Mouse (Mus musculus) heart, embryonic 16.5 days (tissue): ENCODE measurements at regions not wholly inside any gene's neighbourhood (a gene's known extent, or its start where the extent isn't known, plus 50 kb on each side); places are given as distances from the start of the nearest gene placed in this dataset.
A peak's percentile ranks its signal among the peaks of the same experiment; 100 is the strongest.

Source experiments
- ATAC-seq: fragments of 200-750 bp; cut with Nextera tagmentation; replicated peaks from 2 replicates; pipeline ENCODE4 v1.8.0; 2017; ENCODE audit warnings: moderate number of reproducible peaks; ENCODE audit not compliant: insufficient read depth, low FRiP score; ENCODE audit errors: extremely low read depth
- H3K27ac ChIP-seq: fragments of 300-500 bp; sonication (generic); 2 replicates; pipeline ENCODE4 v1.5.1; 2014; ENCODE audit warnings: mild to moderate bottlenecking, low read length, control low read depth, moderate library complexity
- H3K27me3 ChIP-seq: fragments of 300-500 bp; sonication (generic); 2 replicates; pipeline ENCODE4 v1.6.1; 2014; ENCODE audit warnings: low read length, mixed read lengths; ENCODE audit not compliant: control insufficient read depth, insufficient read depth
- H3K36me3 ChIP-seq: fragments of 300-500 bp; sonication (generic); 2 replicates; pipeline ENCODE4 v1.6.1; 2014; ENCODE audit not compliant: control insufficient read depth, insufficient read depth
- H3K4me1 ChIP-seq: fragments of 300-500 bp; sonication (generic); 2 replicates; pipeline ENCODE4 v1.6.1; 2014; ENCODE audit warnings: low read length, mixed read lengths; ENCODE audit not compliant: control insufficient read depth, insufficient read depth
- H3K4me2 ChIP-seq: fragments of 300-500 bp; sonication (generic); 2 replicates; pipeline ENCODE4 v1.6.1; 2014; ENCODE audit warnings: low read depth, mild to moderate bottlenecking, control low read depth, low read length
- H3K4me3 ChIP-seq: fragments of 300-500 bp; sonication (generic); 2 replicates; pipeline ENCODE4 v1.5.1; 2014; ENCODE audit warnings: mild to moderate bottlenecking, control low read depth, low read length
- H3K9ac ChIP-seq: fragments of 300-500 bp; sonication (generic); 2 replicates; pipeline ENCODE4 v1.6.1; 2014; ENCODE audit warnings: low read length, control low read depth
- H3K9me3 ChIP-seq: fragments of 300-500 bp; sonication (generic); replicated peaks from 2 replicates; pipeline ENCODE4 v1.6.1; 2016; ENCODE audit warnings: low read length; ENCODE audit not compliant: control insufficient read depth
- WGBS: fragments of 180-500 bp; shearing (Covaris S2); extraction: QIAGEN DNeasy Blood & Tissue Kit; methylation state at CpG from one replicate; pipeline ENCODE4 v1.1.7; 2014; 5-methylcytosine and 5-hydroxymethylcytosine counted together

- no peaks in the 10 kb centered on the region for H3K36me3 ChIP-seq
- H3K9ac ChIP-seq: no peak overlapping the region
- WGBS: 72% methylated on average over 5 of the region's 5 CpGs
- no peaks in the 10 kb centered on the region for H3K9me3 ChIP-seq
- H3K27me3 ChIP-seq: no peaks in the 10 kb centered on the region
- ATAC-seq: no peak
- no peak overlapping the region for H3K4me2 ChIP-seq
- no peaks in the 10 kb centered on the region for H3K4me1 ChIP-seq
- H3K27ac ChIP-seq: no peak overlapping the region
- no peak overlapping the region for H3K4me3 ChIP-seq
Measured at GRCm38 (mm10) chr3:128200574-128201235, 304.6 kb upstream of the Fam241a start.

- Histone ChIP-seq H3K4me3 (no peak overlapping the region), H3K27ac (no peak overlapping the region), H3K27me3 (no peaks in the 10 kb centered on the region), H3K9me3 (no peaks in the 10 kb centered on the region), H3K9ac (no peak overlapping the region), H3K36me3 (no peaks in the 10 kb centered on the region), H3K4me1 (no peaks in the 10 kb centered on the region), H3K4me2 (no peak overlapping the region)
- no peak for ATAC-seq
- WGBS: 73% methylated on average over 2 of the region's 2 CpGs
Measured at GRCm38 (mm10) chr3:128199466-128199865, 303.3 kb upstream of the Fam241a start.

GRCm38 (mm10) chr3:128192046-128192800 lies 296.1 kb upstream of the Fam241a start:
- no peak for ATAC-seq
- Histone ChIP-seq H3K36me3 (no peaks in the 10 kb centered on the region), H3K9me3 (no peaks in the 10 kb centered on the region), H3K27me3 (no peaks in the 10 kb centered on the region), H3K4me1 (peaks cover 9% of the 10 kb centered on the region), H3K4me3 (no peak overlapping the region), H3K4me2 (peak overlapping the region; percentile 44), H3K9ac (no peak overlapping the region), H3K27ac (no peak overlapping the region)
- whole genome bisulfite sequencing: 28% methylated on average over 17 of the region's 17 CpGs

- Histone ChIP-seq H3K4me2 (no peak overlapping the region), H3K36me3 (no peaks in the 10 kb centered on the region), H3K27ac (no peak overlapping the region), H3K9me3 (no peaks in the 10 kb centered on the region), H3K9ac (no peak overlapping the region), H3K4me3 (no peak overlapping the region), H3K4me1 (peaks cover 9% of the 10 kb centered on the region), H3K27me3 (no peaks in the 10 kb centered on the region)
- no peak for ATAC-seq
- WGBS: 68% methylated on average over 9 of the region's 9 CpGs
Measured at GRCm38 (mm10) chr3:128187330-128188044, 291.4 kb upstream of the Fam241a start.

GRCm38 (mm10) chr3:128186278-128186677 lies 290.2 kb upstream of the Fam241a start:
- no peaks in the 10 kb centered on the region for H3K27me3 ChIP-seq
- ATAC-seq: no peak
- H3K36me3 ChIP-seq: no peaks in the 10 kb centered on the region
- H3K4me1 ChIP-seq: no peaks in the 10 kb centered on the region
- no peak overlapping the region for H3K4me2 ChIP-seq
- no peaks in the 10 kb centered on the region for H3K9me3 ChIP-seq
- H3K4me3 ChIP-seq: no peak overlapping the region
- 6% methylated on average over 4 of the region's 4 CpGs for WGBS
- no peak overlapping the region for H3K9ac ChIP-seq
- H3K27ac ChIP-seq: no peak overlapping the region

- Histone ChIP-seq H3K27me3 (no peaks in the 10 kb centered on the region), H3K36me3 (no peaks in the 10 kb centered on the region), H3K4me2 (no peak overlapping the region), H3K9ac (no peak overlapping the region), H3K9me3 (no peaks in the 10 kb centered on the region), H3K27ac (no peak overlapping the region), H3K4me1 (no peaks in the 10 kb centered on the region), H3K4me3 (no peak overlapping the region)
- 71% methylated on average over 7 of the region's 7 CpGs for WGBS
- ATAC-seq: no peak
Measured at GRCm38 (mm10) chr3:128181221-128181908, 285.2 kb upstream of the Fam241a start.

GRCm38 (mm10) chr3:128149216-128149615 lies 253.1 kb upstream of the Fam241a start:
- Histone ChIP-seq H3K9ac (no peak overlapping the region), H3K36me3 (no peaks in the 10 kb centered on the region), H3K4me1 (no peaks in the 10 kb centered on the region), H3K9me3 (no peaks in the 10 kb centered on the region), H3K4me3 (no peak overlapping the region), H3K27ac (no peak overlapping the region), H3K4me2 (no peak overlapping the region), H3K27me3 (no peaks in the 10 kb centered on the region)
- ATAC-seq: no peak
- WGBS: 66% methylated on average over 8 of the region's 8 CpGs

- no peaks in the 10 kb centered on the region for H3K4me1 ChIP-seq
- no peaks in the 10 kb centered on the region for H3K9me3 ChIP-seq
- H3K27me3 ChIP-seq: no peaks in the 10 kb centered on the region
- no peak overlapping the region for H3K27ac ChIP-seq
- H3K4me3 ChIP-seq: no peak overlapping the region
- no peak overlapping the region for H3K4me2 ChIP-seq
- no peak overlapping the region for H3K9ac ChIP-seq
- no peak for ATAC-seq
- 87% methylated on average over 7 of the region's 7 CpGs for WGBS
- no peaks in the 10 kb centered on the region for H3K36me3 ChIP-seq
Measured at GRCm38 (mm10) chr3:128145329-128145728, 249.2 kb upstream of the Fam241a start.
